Mouse (Mus musculus) cerebellum, adult 2 months (tissue): ENCODE measurements around the gene Zxdc. TPM values are rescaled to one million over a fixed set of nuclear protein-coding genes. Genes with fewer than 3 reads are reported as not detected.

Source experiments
- DNase-seq, 2 experiments: peaks; one replicate each; pipeline ENCODE4 v3.0.0; 2021
- H3K27ac ChIP-seq: fragments of 200-500 bp; 2 replicates; pipeline ENCODE4 v1.5.1; 2012; ENCODE audit warnings: low read length, control low read depth, inconsistent platforms; ENCODE audit not compliant: insufficient read depth
- H3K27me3 ChIP-seq: fragments of 200-500 bp; 2 replicates; pipeline ENCODE4 v1.6.1; 2012; ENCODE audit warnings: inconsistent platforms, mild to moderate bottlenecking, low read length, moderate library complexity; ENCODE audit not compliant: control insufficient read depth, insufficient read depth
- H3K4me1 ChIP-seq: fragments of 200-500 bp; 2 replicates; pipeline ENCODE4 v1.6.1; 2011; ENCODE audit warnings: low read length; ENCODE audit not compliant: control insufficient read depth, insufficient read depth
- H3K4me3 ChIP-seq: fragments of 200-500 bp; replicated peaks from 2 replicates; pipeline ENCODE3; 2011; ENCODE audit warnings: mild to moderate bottlenecking, low read depth, low read length, control low read depth; ENCODE audit not compliant: insufficient read depth
- CTCF ChIP-seq: fragments of 200-500 bp; IDR thresholded peaks from 2 replicates; pipeline ENCODE4 v1.5.1; 2011; ENCODE audit warnings: low read depth, mild to moderate bottlenecking, control low read depth, low read length, moderate library complexity, borderline replicate concordance; ENCODE audit not compliant: insufficient read depth
- POLR2A ChIP-seq: fragments of 200-500 bp; IDR thresholded peaks from 2 replicates; pipeline ENCODE4 v1.6.1; 2011; ENCODE audit warnings: low read length, control low read depth, borderline replicate concordance; ENCODE audit not compliant: insufficient read depth
- WGBS: fragments of 180-500 bp; shearing (Covaris S2); methylation state at CpG from one replicate; pipeline ENCODE4 v1.1.7; 2018; 5-methylcytosine and 5-hydroxymethylcytosine counted together
- polyA plus RNA-seq: library from polyadenylated mRNA; depleted of rRNA; stranded (reverse); fragments of >200 nt; gene quantifications from 2 replicates; pipeline ENCODE4 v1.2.3, GENCODE M21; 2012

The Zxdc gene
- polyA plus RNA-seq, 1 experiment: 20.3 TPM

DNA sequence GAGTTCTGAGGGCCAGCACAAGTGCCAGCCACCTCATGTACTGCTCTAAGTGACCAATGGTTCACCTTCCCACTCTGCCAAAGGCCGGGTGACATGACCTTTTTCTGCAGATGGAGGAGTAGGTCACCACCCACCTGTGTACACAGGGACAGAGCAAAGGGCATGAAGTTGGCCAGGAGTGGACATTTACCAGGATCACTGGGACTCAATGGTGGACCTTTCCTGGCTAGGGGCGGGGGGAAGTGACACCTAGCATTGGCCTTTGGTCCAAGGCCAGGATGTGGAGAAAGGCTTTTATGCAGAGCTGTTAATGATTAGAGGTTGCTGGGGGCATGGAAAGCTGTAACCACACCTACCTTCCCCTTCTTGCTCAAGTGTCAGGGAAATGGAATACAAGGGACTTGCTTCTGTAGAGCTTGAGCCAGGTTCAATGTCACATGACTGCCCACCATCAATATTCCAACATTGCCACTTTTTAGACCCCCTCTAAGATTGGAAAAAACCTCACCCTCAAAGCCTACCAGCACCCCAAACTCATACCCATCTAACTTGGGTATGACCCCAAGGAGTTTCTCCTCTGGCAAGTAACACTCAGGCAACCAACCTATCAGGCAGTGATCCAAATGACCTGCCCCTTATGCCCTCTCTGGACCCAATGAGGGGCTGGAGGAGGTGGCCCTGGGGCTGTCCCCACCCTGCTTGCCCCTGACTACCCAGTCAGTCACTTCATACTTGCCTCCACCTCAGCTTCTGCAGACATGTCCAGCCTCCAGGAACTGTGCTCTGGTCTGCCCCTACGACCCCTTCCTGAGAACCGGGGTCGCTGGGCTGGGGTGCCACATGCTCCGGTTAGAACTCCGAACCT is 36.5 kb upstream of the Zxdc start, which contains the start of gene Uroc1:
Gene Uroc1 (plus strand): TSS at position 724 of the 865 bp plus-strand sequence.
- WGBS: 89% methylated on average over 7 of the region's 7 CpGs
- TF ChIP-seq CTCF (no peak), POLR2A (no peak)
- H3K4me1 ChIP-seq: 0 out of 2 replicates have a peak, but pooled peaks cover 6% of the 10 kb centered on the region
- H3K27me3 ChIP-seq: no peaks in the 10 kb centered on the region
- DNase-seq: no peak
- H3K4me3 ChIP-seq: no peak within 1 kb of the TSS
- H3K27ac ChIP-seq: no peak within 1 kb of the TSS

DNA sequence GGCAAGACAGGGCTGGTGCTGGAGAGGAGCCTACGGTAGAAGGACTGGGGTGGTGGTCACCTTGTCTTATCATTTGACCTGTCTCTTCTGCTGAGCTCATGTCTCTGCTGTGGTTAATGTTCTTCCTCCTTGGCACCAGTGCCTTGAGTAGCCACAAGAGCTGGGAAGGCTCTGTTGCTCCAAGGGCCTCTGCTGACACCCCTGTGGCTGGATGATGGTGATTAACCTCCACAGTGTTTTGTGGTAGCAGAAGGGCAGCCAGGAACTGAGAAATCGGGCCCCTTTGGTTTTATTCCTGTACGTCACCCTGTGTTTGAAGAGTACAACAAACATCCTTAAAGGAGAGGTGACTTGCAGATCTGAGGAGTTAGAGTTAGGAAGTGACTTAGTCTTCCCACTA is 35.0 kb upstream of the Zxdc start:
- H3K4me1 ChIP-seq: 0 out of 2 replicates have a peak, but pooled peaks cover 6% of the 10 kb centered on the region
- no peak for TF ChIP-seq POLR2A
- no peak for TF ChIP-seq CTCF
- DNase-seq: no peak
- 87% methylated on average over 3 of the region's 3 CpGs for WGBS
- H3K27me3 ChIP-seq: no peaks in the 10 kb centered on the region
- no peak overlapping the region for H3K27ac ChIP-seq
- H3K4me3 ChIP-seq: no peak overlapping the region

DNA sequence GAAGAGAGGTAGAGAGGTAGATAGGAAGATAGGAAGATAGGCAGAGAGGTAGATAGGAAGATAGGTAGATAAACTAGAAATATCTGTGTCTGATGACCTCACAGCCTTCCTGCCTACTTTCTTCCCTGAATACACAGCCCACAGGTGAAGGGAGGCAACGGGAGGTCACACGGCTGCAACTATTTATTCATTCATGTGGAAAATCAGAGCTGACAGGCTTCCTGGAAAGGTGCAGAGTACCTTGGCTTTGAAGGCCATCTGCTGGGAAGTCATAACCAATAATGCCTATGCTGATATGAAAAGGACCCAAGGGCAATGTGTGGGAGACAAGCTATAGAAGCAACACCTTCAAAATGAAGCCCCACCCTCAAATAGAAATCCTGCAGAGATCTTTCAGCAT is 26.9 kb upstream of the Zxdc start:
- H3K27ac ChIP-seq: no peak overlapping the region
- H3K4me3 ChIP-seq: no peak overlapping the region
- WGBS: 18% methylated on average over 2 of the region's 2 CpGs
- H3K4me1 ChIP-seq: peaks cover 5% of the 10 kb centered on the region
- peak; percentile 41 to 75 for DNase-seq
- TF ChIP-seq CTCF (no peak), POLR2A (no peak)
- H3K27me3 ChIP-seq: no peaks in the 10 kb centered on the region

DNA sequence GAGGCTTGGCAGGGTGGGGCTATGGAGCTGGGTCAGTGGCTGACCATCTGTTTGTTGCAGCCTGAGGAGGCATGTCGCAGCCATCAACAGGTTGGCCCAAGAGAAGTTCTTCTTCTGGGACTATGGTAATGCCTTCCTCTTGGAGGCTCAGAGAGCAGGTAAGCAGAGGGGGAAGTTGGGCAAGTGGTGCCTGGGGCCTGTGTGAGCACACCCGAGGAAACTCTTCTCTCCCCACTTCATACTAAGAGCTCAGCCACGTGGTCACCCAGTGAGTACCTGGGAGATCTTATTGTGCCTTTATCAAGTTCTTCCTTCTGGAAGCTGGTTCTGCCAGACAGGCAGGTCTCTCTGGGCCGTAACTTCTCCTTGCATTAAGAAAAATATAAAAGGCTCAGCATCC is 22.1 kb upstream of the Zxdc start:
- H3K4me1 ChIP-seq: peaks cover 5% of the 10 kb centered on the region
- no peaks in the 10 kb centered on the region for H3K27me3 ChIP-seq
- no peak overlapping the region for H3K27ac ChIP-seq
- no peak for DNase-seq
- no peak overlapping the region for H3K4me3 ChIP-seq
- WGBS: 71% methylated on average over 4 of the region's 4 CpGs
- TF ChIP-seq CTCF: no peak
- no peak for TF ChIP-seq POLR2A

DNA sequence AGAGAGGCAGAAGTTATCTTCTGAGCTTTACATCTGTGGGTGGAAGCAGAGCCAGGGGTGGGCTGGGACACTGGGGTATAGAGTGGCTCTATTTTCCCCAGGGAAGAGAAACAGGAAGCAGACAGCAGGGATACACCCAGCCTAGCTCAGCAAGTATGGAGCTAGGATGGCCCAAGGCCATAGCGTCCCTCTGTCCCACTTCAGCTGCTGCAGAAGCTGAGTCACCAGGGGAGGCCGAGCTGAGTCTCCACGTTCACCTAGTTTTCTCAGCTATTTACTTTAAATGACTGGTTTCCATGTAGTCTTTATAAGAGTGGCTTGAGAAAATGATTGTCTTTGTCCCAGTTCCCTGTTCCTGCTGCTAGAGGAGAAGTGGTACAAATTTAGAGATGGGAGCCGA is 20.8 kb upstream of the Zxdc start:
- no peaks in the 10 kb centered on the region for H3K4me1 ChIP-seq
- H3K27ac ChIP-seq: no peak overlapping the region
- WGBS: 83% methylated on average over 4 of the region's 4 CpGs
- TF ChIP-seq POLR2A: no peak
- TF ChIP-seq CTCF: no peak
- no peak for DNase-seq
- no peak overlapping the region for H3K4me3 ChIP-seq
- H3K27me3 ChIP-seq: no peaks in the 10 kb centered on the region

DNA sequence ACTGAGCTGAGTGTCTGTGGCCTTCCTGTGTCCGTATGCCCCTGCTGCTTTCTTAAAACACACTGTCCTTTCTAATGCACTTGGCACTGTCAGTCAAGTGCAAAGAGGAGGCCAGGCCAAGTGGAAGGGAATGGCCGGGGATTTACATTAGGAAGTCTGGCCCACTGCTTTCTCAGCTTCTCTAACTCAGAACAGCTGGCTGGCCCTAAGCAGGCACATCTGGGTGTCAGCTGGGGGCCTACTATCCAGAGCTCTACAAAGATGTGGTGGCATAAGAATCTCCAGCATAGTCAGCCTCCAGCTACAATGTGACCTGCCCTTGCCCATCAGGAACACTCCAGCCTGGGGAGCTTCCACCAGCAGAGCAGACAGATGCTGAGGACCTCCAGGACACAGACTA is 19.3 kb upstream of the Zxdc start:
- H3K27me3 ChIP-seq: no peaks in the 10 kb centered on the region
- H3K4me1 ChIP-seq: no peaks in the 10 kb centered on the region
- TF ChIP-seq POLR2A: no peak
- no peak for TF ChIP-seq CTCF
- 37% methylated on average over 2 of the region's 2 CpGs for WGBS
- no peak overlapping the region for H3K4me3 ChIP-seq
- no peak for DNase-seq
- H3K27ac ChIP-seq: no peak overlapping the region

DNA sequence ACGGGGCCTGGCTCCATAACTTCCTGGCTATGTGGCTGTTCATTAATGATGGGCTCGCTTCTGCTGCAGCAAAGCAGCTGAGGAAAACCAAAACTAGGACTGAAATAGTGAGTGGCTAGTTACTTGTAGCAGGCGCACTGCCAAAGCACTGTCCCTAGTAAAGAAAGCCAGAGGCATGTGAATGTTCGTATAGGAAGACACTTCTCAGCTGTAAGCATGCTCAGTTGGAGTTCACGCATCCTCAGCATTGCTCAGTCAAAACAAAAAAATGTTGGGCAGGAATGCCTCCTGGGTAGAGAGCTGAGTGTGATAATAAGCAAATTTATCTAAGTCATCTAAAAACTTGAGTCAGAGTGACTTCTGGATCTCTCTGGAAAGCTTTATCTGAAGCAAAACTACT is 11.2 kb upstream of the Zxdc start:
- H3K27me3 ChIP-seq: no peaks in the 10 kb centered on the region
- TF ChIP-seq CTCF (no peak), POLR2A (no peak)
- H3K4me3 ChIP-seq: no peak overlapping the region
- H3K4me1 ChIP-seq: no peaks in the 10 kb centered on the region
- H3K27ac ChIP-seq: no peak overlapping the region
- WGBS: 74% methylated on average over 5 of the region's 5 CpGs
- no peak for DNase-seq

DNA sequence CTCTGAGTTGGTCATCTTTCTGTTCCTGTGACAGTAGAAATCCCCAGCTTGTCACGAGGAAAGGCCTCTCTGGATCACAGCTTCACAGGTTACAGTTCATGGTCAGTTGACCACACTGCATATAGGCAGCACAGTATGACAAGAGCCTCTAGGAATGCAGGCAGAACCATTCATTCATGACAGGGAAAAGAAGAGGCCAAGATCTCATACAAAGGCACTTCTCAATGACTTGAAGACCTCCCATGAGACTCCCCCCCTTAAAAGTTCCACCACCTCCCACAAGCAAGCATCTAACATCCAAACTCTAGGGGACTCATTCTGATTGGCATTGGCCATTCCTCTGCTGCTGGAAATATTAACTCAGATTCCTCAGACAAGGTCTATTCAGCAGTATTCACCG is 9.8 kb upstream of the Zxdc start:
- Histone ChIP-seq H3K27me3 (no peaks in the 10 kb centered on the region), H3K4me3 (no peak overlapping the region), H3K27ac (no peak overlapping the region), H3K4me1 (no peaks in the 10 kb centered on the region)
- WGBS: 51% methylated on average over 2 of the region's 2 CpGs
- TF ChIP-seq CTCF (no peak), POLR2A (no peak)
- DNase-seq: no peak
